Mouse (Mus musculus) adrenal gland (tissue): ENCODE measurements around the gene Gm9887.
"Not testable (repeated sequence)": the region's sequence is repeated elsewhere in the genome, so short reads cannot be mapped to it uniquely, and the experiment has no call there.

ENCODE experiments used
- intact Hi-C: fragments of 180-260 bp; cut with DNase I; formaldehyde crosslinking; loops from one replicate; pipeline ENCODE4 v1.15.1; 2025

Gene Gm9887

DNA sequence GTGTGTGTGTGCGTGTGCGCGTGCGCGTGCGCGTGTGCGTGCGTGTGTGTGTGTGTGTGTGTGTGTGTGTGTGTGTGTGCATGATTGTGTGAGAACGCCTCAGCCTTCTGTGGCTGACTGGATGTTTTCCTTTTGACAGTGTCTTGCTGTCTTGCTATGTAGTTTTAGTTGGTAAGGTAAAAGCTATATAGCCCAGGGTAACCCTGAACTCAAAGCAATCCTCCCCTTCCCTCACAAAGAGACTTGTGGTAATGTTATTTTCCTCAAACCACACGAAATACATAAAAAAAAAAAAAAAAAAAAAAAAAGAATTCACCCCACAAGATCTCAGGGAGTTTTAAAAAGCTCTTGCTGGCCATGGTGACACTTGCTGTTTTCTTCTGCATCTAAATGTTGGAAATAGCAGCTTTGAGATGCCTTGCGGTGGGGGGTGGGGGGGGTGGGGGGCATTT is 14.0 kb upstream of the Gm9887 start:
- intact Hi-C loops = not testable (repeated sequence)

- intact Hi-C loops = no loop called here
These were observed 13.5 kb upstream of the Gm9887 start for GRCm38 (mm10) chr12:69385542-69386280.

DNA sequence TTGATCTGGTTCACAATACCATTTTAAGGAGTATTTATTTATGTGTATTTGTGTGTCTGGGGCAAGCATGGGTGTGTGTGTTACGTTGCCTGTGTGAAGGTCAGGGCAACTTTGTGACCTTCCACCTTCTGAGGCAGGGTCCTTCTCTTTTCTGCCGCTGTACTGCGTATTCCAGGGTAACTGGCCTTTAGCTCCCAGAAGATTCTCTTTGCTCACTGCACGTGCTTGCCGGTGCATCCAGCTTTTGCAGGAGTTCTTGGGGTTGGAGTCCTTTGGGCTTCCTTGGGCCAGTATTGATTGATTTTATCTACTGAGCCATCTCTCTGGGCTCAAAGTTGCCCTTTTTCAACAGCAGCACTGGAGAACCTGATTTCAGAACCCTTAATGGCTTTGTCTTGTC is 12.3 kb upstream of the Gm9887 start:
- intact Hi-C loops = no loop called here

DNA sequence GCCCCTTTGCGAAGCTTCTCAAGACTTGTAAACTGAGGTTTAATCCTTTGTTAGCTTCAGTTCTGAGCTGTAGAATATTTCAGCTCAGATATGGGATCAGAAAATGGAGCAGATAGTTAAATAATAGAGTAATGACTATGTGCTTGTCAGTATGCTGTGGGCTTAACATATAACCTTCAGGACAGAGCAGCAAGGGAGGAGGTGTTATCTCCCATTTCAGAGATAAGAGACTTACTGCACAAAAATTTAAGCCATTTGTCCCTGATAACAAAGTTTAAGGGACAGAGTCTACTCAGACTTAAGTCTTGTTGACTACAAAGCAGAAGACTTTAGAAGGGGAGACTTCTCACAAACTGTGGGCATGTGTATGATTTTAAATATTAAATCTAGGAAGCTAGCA is 10.6 kb upstream of the Gm9887 start:
- intact Hi-C loops = no loop called here

DNA sequence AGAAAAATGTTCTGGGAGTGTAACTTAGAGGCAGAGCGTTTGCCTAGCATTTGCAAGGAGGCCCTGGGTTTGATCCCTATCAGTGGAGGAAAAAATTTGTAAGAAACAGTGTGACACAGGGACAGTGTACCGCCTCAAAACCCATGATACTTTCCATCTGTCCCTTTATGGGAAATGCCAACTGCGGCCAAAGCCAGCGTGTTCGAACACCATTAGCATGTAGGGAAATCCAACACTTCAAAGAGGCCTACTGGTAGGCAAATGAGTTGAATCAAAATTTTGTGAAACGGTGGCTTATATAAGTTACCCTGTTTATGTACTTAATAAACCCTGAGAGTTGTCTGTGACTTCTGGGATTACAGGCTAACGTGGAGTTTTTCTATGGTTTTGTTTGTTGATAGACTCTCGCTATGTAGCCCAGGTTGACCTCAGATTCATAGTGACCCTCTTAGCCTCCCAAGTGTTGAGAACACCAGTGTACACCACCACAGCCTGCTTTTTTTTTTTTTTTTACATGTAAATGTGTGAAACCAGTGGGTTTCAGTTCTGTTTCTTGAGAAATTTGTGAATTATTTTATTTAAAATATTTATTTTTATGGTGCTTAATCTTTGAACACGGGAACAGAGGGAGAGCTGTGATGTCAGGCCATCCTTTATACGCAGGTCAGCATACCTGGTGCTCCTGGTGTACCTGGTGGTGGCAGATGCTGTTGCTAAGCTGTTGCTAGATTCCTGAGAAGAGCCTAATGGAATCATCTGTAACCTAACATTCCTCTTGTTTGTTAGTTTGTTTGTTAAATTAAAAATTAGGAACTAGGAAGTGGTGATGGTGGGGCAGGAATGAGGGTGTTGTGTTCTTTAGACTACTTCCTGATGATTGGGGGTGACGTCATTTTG is 6.5 kb upstream of the Gm9887 start:
- intact Hi-C loops = loop anchor here (10.0 kb wide), 2 partner anchors 76 to 196 kb away; no protein-coding TSS in a partner anchor

DNA sequence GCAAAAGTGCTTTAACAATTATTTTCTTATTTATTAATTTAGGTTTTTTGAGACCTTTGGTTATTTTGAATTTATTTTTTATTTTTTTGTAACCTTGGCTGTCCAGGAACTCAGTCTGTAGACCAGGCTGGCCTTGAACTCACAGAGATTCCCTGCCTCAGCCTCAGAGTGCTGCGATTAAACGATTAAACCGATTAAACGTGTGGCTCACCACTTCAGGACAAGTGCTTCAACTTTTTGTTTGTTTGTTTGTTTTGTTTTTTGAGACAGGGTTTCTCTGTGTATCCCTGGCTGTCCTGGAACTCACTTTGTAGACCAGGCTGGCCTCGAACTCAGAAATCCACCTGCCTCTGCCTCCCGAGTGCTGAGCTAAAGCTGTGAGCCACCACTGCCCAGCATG is 5.4 kb upstream of the Gm9887 start:
- intact Hi-C loops = loop anchor here (10.0 kb wide), 2 partner anchors 77 to 197 kb away; no protein-coding TSS in a partner anchor

DNA sequence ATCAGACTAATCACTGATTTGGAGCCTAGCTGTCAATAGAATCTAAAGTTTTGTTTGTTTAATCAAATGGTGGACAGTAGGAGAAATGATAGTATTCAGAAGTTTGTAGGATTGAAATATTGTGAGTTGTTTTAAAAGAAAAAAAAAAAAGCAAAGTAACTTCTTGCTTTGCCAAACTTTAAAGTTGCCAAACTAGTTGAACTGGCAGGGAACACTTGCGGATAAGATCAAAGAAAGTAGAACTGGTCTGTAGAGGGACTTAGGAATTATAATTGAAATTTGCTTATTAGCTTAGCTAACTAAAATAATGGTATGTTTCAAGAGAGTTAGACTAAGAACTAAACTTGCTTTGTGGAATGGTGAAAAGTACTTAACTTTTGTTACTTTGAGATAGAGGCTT is 4.9 kb upstream of the Gm9887 start:
- intact Hi-C loops = loop anchor here (10.0 kb wide), 2 partner anchors 78 to 198 kb away; no protein-coding TSS in a partner anchor

DNA sequence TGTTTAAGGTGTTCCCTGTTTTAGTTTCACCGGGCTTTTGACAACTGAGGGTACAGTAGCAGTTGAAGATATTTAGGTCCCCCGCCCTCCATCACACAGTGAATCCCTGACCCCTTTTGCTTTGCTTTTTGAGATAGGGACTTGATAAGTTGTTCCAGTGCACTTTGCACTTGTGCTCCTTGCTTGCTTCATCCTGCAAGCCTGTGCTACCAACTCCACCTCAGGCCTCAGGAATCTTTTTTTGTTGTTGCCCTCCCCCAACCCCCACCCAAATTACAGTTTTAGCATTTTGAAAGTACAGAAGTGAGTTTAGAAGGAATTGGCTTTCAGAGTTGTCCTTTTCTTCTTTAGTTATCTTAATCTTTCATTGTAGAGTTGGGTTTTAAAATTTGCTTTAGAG is 3.9 kb upstream of the Gm9887 start:
- intact Hi-C loops = loop anchor here (10.0 kb wide), 2 partner anchors 79 to 199 kb away; no protein-coding TSS in a partner anchor

- intact Hi-C loops = loop anchor here (10.0 kb wide), 2 partner anchors 81 to 201 kb away; no protein-coding TSS in a partner anchor
These were observed 1.9 kb upstream of the Gm9887 start for GRCm38 (mm10) chr12:69373850-69374766.

GRCm38 (mm10) chr12:69372731-69373331 is 573 bp upstream of the Gm9887 start:
- intact Hi-C loops = loop anchor here (10.0 kb wide), 2 partner anchors 82 to 202 kb away; no protein-coding TSS in a partner anchor

GRCm38 (mm10) chr12:69371421-69371853 is 821 bp downstream of the Gm9887 start:
- intact Hi-C loops = loop anchor here (10.0 kb wide), 2 partner anchors 83 to 203 kb away; no protein-coding TSS in a partner anchor

DNA sequence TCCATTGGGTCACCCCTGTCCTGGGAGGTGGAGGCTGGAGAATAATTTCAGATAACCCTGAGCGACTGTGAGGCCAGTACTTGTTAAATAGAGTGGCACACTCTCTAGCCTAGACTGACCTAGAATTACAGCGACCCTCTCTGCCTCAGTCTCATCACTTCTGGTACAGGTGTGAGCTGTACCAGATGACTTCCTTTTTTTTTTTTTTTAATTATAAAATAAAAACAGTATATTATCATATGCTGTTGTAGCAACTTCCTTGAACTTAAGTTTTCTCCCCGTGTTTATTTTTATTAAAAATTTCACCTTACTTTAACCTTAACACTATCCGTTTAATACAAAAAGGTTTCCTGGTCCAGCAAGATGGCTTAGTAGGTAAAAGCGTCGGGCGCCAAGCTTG is 1.3 kb downstream of the Gm9887 start:
- intact Hi-C loops = loop anchor here (10.0 kb wide), 2 partner anchors 84 to 204 kb away; no protein-coding TSS in a partner anchor

DNA sequence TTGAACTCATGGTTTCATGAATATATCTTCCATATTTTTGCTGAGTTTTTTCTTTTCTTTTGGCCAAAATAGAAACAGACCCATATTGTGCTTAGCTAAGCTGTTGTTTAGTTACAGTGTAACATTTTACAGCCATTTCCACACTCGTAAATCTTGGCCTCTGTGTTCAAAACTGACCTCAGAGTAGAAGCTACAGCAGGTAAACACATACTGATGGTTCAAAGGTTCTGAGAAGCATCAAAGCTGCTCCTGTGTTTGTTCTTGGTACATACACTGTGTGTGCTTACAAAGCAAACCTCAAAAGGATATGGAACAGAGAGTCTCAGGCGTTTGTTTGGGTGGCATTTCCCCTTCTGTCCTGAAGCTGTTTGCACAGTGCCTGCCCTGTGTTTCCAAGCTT is 4.7 kb downstream of the Gm9887 start:
- intact Hi-C loops = no loop called here

DNA sequence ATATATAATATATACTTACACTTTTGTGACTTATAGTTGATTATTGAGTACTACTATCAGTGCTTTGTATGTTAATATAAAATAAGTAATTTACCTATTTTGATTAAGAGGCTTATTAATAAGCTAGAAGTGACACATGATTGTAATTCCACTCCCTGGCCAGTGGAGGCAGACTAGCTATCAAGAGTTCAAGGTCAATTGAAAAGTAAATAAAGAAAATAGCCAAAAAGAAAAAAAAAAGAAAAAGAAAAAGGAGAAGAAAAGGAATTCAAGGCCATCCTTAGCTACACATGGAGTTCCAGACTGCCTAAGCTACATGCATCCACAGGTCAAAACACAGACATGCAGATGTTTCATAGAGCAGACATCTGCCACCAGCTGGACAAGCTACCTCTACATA is 5.8 kb downstream of the Gm9887 start:
- intact Hi-C loops = no loop called here

DNA sequence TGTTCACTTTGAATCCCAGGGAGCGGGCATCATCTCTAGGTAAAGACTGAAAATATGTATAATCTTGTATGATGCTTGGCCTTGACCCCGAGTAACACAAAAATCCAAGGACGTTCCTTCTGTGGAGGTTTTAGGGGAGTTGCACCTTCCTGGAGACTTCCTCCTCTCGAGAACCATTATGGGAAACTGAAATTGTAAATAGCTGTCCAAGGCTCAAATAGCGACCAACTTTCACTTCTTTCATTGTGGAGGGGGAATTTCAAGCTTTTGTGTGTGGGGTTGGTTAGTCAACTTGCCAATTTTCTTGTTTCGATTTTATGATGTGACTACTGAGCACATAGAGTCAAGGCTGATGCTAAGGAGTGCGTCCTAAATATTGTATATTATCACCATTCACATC is 6.5 kb downstream of the Gm9887 start:
- intact Hi-C loops = no loop called here

DNA sequence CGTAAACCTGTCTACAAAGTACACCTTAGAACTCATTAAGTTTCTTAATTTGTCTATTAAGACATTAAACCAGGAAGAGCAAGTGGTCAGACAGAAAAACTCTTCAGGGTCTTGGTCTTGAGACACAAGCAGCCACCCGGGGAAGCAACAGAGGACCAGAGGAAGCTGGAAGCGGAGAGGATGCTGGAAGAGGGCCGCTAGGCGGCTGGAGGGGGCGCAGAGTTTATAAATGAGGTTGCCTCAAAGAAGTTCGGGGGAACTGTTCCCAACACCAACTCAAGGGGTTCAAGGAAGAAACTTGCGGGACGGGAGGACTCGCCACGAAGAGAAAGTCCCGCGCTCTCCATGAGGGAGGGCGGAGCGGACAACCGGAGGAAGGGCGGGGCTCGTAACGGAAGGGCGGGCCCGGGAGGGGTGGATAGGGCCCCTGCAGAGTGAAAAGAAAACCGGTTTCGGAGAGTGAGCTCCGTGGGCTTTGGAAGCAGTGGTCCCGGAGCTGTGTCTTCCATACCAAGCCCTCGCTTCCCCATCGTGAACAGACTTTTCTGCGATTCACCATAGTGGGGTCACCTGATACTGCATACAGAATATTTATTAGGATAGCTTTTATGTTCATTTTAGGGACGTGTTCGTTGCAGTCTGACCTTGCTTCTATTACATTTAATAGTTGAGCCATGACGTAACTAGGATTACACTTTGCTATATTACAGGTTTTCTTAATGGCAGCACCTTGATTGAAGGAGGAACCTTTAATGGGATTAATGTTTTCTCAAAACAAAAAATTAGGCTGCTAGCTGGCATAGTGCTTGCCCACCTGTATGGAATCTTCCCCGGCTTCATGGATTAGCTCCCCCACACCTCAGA is 8.1 kb downstream of the Gm9887 start:
- intact Hi-C loops = loop anchor here (5.0 kb wide), 1 partner anchor 318 kb away; the partner anchor contains the start of gene Sos2

DNA sequence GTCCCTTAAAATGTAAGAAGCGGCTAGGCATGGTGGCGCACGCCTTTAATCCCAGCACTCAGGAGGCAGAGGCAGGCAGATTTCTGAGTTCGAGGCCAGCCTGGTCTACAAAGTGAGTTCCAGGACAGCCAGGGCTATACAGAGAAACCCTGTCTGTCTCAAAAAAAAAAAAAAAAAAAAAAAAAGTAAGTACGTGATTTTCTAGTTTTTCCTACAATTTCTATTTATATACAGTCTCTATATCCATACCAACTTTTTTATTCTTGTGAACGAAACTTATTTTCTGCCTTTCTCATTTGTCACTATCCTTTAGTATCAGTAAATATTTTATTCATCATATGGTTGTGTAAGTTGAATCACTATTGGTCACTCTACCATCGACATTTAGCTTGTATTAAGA is 9.1 kb downstream of the Gm9887 start:
- intact Hi-C loops = loop anchor here (5.0 kb wide), 1 partner anchor 319 kb away; the partner anchor contains the start of gene Sos2

GRCm38 (mm10) chr12:69362388-69362787 is 9.9 kb downstream of the Gm9887 start:
- intact Hi-C loops = loop anchor here (5.0 kb wide), 1 partner anchor 320 kb away; the partner anchor contains the start of gene Sos2

DNA sequence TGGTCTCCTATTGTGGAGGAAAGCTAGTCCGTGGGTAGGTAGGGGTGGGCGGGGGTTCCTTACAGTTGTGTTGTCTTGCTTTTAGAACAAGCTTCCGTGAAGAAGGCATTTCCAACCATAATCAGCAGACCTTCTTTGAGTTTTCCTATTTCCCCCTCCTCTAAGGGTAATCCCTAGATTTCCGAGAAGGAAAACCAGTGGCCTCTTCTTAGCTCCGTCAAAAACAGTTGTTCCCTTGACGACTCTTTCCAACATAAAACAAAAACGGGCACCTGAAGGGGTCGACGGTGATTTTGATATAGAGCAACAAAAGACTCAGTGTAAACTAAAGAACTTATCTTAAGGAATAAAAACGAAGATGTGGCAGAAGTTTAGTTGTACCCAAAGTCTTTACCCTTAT is 10.3 kb downstream of the Gm9887 start:
- intact Hi-C loops = loop anchor here (5.0 kb wide), 1 partner anchor 320 kb away; the partner anchor contains the start of gene Sos2
